Mouse (Mus musculus) CD8-positive naive resting alpha-beta T cell, adult 57 days (primary cell): ENCODE results near the gene Gm21964. TPM values are rescaled to one million over a fixed set of nuclear protein-coding genes. Genes with fewer than 3 reads are reported as not detected.

Source experiments
- total RNA-seq: library from RNA; stranded (reverse); gene quantifications from one replicate; pipeline ENCODE4 v1.2.4, GENCODE M21; 2023

The Gm21964 gene
- total RNA-seq = not detected

GRCm38 (mm10) chr8:110100907-110101306 lies at the start of gene Gm21964:
Gm21964 (plus strand) TSS chr8:110101207.

GRCm38 (mm10) chr8:110079282-110080221 lies 21.5 kb upstream of the Gm21964 start, which contains the start of gene Zfp612:
Zfp612 (plus strand) TSS chr8:110079746.

GRCm38 (mm10) chr8:110102653-110103052 lies 1.6 kb downstream of the Gm21964 start, which contains the start of gene Gm17720:
Gm17720 (minus strand) TSS chr8:110102753.

Other genes with a start within 250 kb of the Gm21964 start
- 5.2 TPM for gene Phlpp2, start 232.7 kb upstream of the Gm21964 start, total RNA-seq
- not detected for gene Marveld3, start 139.0 kb upstream of the Gm21964 start, total RNA-seq
- gene Tat, start 110.8 kb upstream of the Gm21964 start, total RNA-seq = not detected
- gene Chst4, start 61.5 kb upstream of the Gm21964 start, total RNA-seq = not detected
- 2.8 TPM for gene Zfp612, start 21.5 kb upstream of the Gm21964 start, total RNA-seq
- not detected for gene Gm17720, start 1.5 kb downstream of the Gm21964 start, total RNA-seq
- gene Calb2, start 67.0 kb downstream of the Gm21964 start, total RNA-seq = not detected
- gene Cmtr2, start 114.5 kb downstream of the Gm21964 start, total RNA-seq = 7.3 TPM
- gene Hydin, start 165.8 kb downstream of the Gm21964 start, total RNA-seq = not detected